Mouse (Mus musculus) liver, adult 2 months (tissue): ENCODE data around the gene Taar8c. TPM values are rescaled to one million over a fixed set of nuclear protein-coding genes. Genes with fewer than 3 reads are reported as not detected.
A peak's percentile ranks its signal among the peaks of the same experiment; 100 is the strongest.
"Not testable (repeated sequence)": the region's sequence is repeated elsewhere in the genome, so short reads cannot be mapped to it uniquely, and the experiment has no call there.

ENCODE experiments used
- DNase-seq: peaks from one replicate; pipeline ENCODE4 v3.0.0-alpha.2; 2011; ENCODE audit warnings: low read depth, low spot score; ENCODE audit errors: extremely low read depth
- H3K27ac ChIP-seq: fragments of 200-500 bp; replicated peaks from 2 replicates; pipeline ENCODE4 v1.5.1; 2012; ENCODE audit warnings: low read depth, mild to moderate bottlenecking, control low read depth, inconsistent platforms, low read length; ENCODE audit not compliant: insufficient read depth
- H3K27me3 ChIP-seq: fragments of 200-500 bp; 2 replicates; pipeline ENCODE4 v1.6.1; 2012; ENCODE audit warnings: mild to moderate bottlenecking, moderate library complexity, low read length, inconsistent platforms; ENCODE audit not compliant: control insufficient read depth, insufficient read depth
- H3K36me3 ChIP-seq: fragments of 200-500 bp; 2 replicates; pipeline ENCODE4 v1.6.1; 2012; ENCODE audit warnings: low read length, inconsistent platforms; ENCODE audit not compliant: control insufficient read depth, insufficient read depth
- H3K4me1 ChIP-seq: fragments of 200-500 bp; 2 replicates; pipeline ENCODE4 v1.6.1; 2011; ENCODE audit warnings: low read length; ENCODE audit not compliant: control insufficient read depth, insufficient read depth
- H3K4me3 ChIP-seq: fragments of 200-500 bp; 2 replicates; pipeline ENCODE4 v1.5.1; 2011; ENCODE audit warnings: low read depth, mild to moderate bottlenecking, control low read depth, low read length, moderate library complexity; ENCODE audit not compliant: insufficient read depth
- H3K79me2 ChIP-seq: fragments of 200-500 bp; 2 replicates; pipeline ENCODE4 v1.6.1; 2012; ENCODE audit warnings: inconsistent platforms, mild to moderate bottlenecking, low read length, moderate library complexity; ENCODE audit not compliant: control insufficient read depth, insufficient read depth
- H3K9ac ChIP-seq: fragments of 200-500 bp; 2 replicates; pipeline ENCODE4 v1.6.1; 2012; ENCODE audit warnings: low read depth, mild to moderate bottlenecking, control low read depth, inconsistent platforms, low read length
- CTCF ChIP-seq: fragments of 200-500 bp; IDR thresholded peaks from 2 replicates; pipeline ENCODE4 v1.5.1; 2011; ENCODE audit warnings: low read depth, low read length, control low read depth
- POLR2A ChIP-seq: fragments of 200-500 bp; IDR thresholded peaks from 2 replicates; pipeline ENCODE4 v1.6.1; 2011; ENCODE audit warnings: low read length, control low read depth; ENCODE audit not compliant: insufficient read depth; ENCODE audit errors: extremely low read depth
- WGBS: fragments of 180-500 bp; shearing (Covaris S2); methylation state at CpG from one replicate; pipeline ENCODE4 v1.1.7; 2018; 5-methylcytosine and 5-hydroxymethylcytosine counted together
- polyA plus RNA-seq: library from polyadenylated mRNA; depleted of rRNA; stranded (reverse); fragments of >200 nt; gene quantifications from 2 replicates; pipeline ENCODE4 v1.2.3, GENCODE M21; 2012; rRNA removed
- total RNA-seq: library from RNA; depleted of rRNA; stranded (reverse); fragments of >200 nt; gene quantifications from 2 replicates; pipeline ENCODE4 v1.2.3, GENCODE M21; 2014; rRNA removed

The Taar8c gene
- total and polyA plus RNA-seq, 2 experiments: not detected

GRCm38 (mm10) chr10:24085936-24086335 is 15.8 kb downstream of the Taar8c start:
- Histone ChIP-seq H3K9ac (no peak overlapping the region), H3K27ac (no peak overlapping the region), H3K36me3 (no peaks in the 10 kb centered on the region), H3K4me1 (peaks cover 8% of the 10 kb centered on the region; the same call in 1 of the 2 replicates), H3K4me3 (no peak overlapping the region), H3K27me3 (no peaks in the 10 kb centered on the region), H3K79me2 (no peaks in the 10 kb centered on the region)
- TF ChIP-seq CTCF: no peak
- no peak for TF ChIP-seq POLR2A
- DNase-seq: no peak
- WGBS: 82% methylated on average over 5 of the region's 5 CpGs

- DNase-seq: peak; percentile 55
- Histone ChIP-seq H3K27me3 (no peaks in the 10 kb centered on the region), H3K79me2 (no peaks in the 10 kb centered on the region), H3K27ac (no peak overlapping the region), H3K4me1 (no peaks in the 10 kb centered on the region), H3K36me3 (no peaks in the 10 kb centered on the region), H3K4me3 (no peak overlapping the region), H3K9ac (no peak overlapping the region)
- TF ChIP-seq POLR2A (no peak), CTCF (peak; percentile 57)
- WGBS: 35% methylated on average over 3 of the region's 3 CpGs
These were observed 21.5 kb downstream of the Taar8c start for GRCm38 (mm10) chr10:24080166-24080565.

GRCm38 (mm10) chr10:24076200-24076599 is 25.5 kb downstream of the Taar8c start, which contains the start of gene Taar8a:
Gene Taar8a (plus strand): TSS chr10:24076500.
- H3K79me2 ChIP-seq, H3K4me1 ChIP-seq, H3K9ac ChIP-seq, DNase-seq, H3K36me3 ChIP-seq, H3K4me3 ChIP-seq, H3K27ac ChIP-seq, H3K27me3 ChIP-seq: not testable (repeated sequence)
- WGBS: 89% methylated on average over 2 of the region's 4 CpGs

GRCm38 (mm10) chr10:24074751-24075150 is 27.0 kb downstream of the Taar8c start:
- WGBS: 5% methylated on average over 2 of the region's 2 CpGs
- not testable (repeated sequence) for H3K27ac ChIP-seq, H3K9ac ChIP-seq, H3K4me1 ChIP-seq, H3K36me3 ChIP-seq, H3K79me2 ChIP-seq, H3K27me3 ChIP-seq, H3K4me3 ChIP-seq
- DNase-seq: peak; percentile 94

- 80% methylated on average over 3 of the region's 3 CpGs for WGBS
These were observed 42.7 kb downstream of the Taar8c start for GRCm38 (mm10) chr10:24058986-24059385.

GRCm38 (mm10) chr10:24052039-24052438 is 49.7 kb downstream of the Taar8c start:
- no peak for DNase-seq
- no peak for TF ChIP-seq CTCF
- no peak for TF ChIP-seq POLR2A
- Histone ChIP-seq H3K4me3 (no peak overlapping the region), H3K27ac (no peak overlapping the region), H3K36me3 (no peaks in the 10 kb centered on the region), H3K27me3 (no peaks in the 10 kb centered on the region), H3K79me2 (no peaks in the 10 kb centered on the region), H3K4me1 (no peaks in the 10 kb centered on the region), H3K9ac (no peak overlapping the region)
- WGBS: 70% methylated on average over 5 of the region's 5 CpGs

More at GRCm38 (mm10) chr10:24058986-24059385, 42.7 kb downstream of the Taar8c start:
- no peak overlapping the region for H3K27ac ChIP-seq
- no peaks in the 10 kb centered on the region for H3K27me3 ChIP-seq
- TF ChIP-seq CTCF (no peak), POLR2A (no peak)
- no peak overlapping the region for H3K9ac ChIP-seq
- no peaks in the 10 kb centered on the region for H3K36me3 ChIP-seq
- DNase-seq: no peak
- H3K79me2 ChIP-seq: no peaks in the 10 kb centered on the region
- H3K4me1 ChIP-seq: no peaks in the 10 kb centered on the region
- no peak overlapping the region for H3K4me3 ChIP-seq

Other genes with a start within 250 kb of the Taar8c start
- gene Vnn1, start 207.2 kb downstream of the Taar8c start, total RNA-seq: 18.5 and 48.4 TPM in 2 replicates
- gene Vnn1, start 207.2 kb downstream of the Taar8c start, polyA plus RNA-seq: 34.7 and 40.5 TPM in 2 replicates
- not detected in 2 replicates for gene Taar1, start 181.6 kb downstream of the Taar8c start, total RNA-seq
- gene Taar1, start 181.6 kb downstream of the Taar8c start, polyA plus RNA-seq: not detected in 2 replicates
- gene Taar2, start 163.3 kb downstream of the Taar8c start, total RNA-seq: not detected in 2 replicates
- not detected in 2 replicates for gene Taar2, start 163.3 kb downstream of the Taar8c start, polyA plus RNA-seq
- gene Taar3, start 152.4 kb downstream of the Taar8c start, total RNA-seq: not detected in 2 replicates
- gene Taar3, start 152.4 kb downstream of the Taar8c start, polyA plus RNA-seq: not detected in 2 replicates
- gene Taar4, start 141.4 kb downstream of the Taar8c start, total RNA-seq: not detected in 2 replicates
- gene Taar4, start 141.4 kb downstream of the Taar8c start, polyA plus RNA-seq: not detected in 2 replicates
- not detected in 2 replicates for gene Taar5, start 131.2 kb downstream of the Taar8c start, total RNA-seq
- gene Taar5, start 131.2 kb downstream of the Taar8c start, polyA plus RNA-seq: not detected in 2 replicates
- gene Taar6, start 116.3 kb downstream of the Taar8c start, total RNA-seq: not detected in 2 replicates
- not detected in 2 replicates for gene Taar6, start 116.3 kb downstream of the Taar8c start, polyA plus RNA-seq
- not detected in 2 replicates for gene Taar7a, start 108.4 kb downstream of the Taar8c start, total RNA-seq
- gene Taar7a, start 108.4 kb downstream of the Taar8c start, polyA plus RNA-seq: not detected in 2 replicates
- gene Taar7b, start 102.0 kb downstream of the Taar8c start, total RNA-seq: not detected in 2 replicates
- not detected in 2 replicates for gene Taar7b, start 102.0 kb downstream of the Taar8c start, polyA plus RNA-seq
- gene Taar7d, start 74.7 kb downstream of the Taar8c start, total RNA-seq: not detected in 2 replicates
- not detected in 2 replicates for gene Taar7d, start 74.7 kb downstream of the Taar8c start, polyA plus RNA-seq
- not detected in 2 replicates for gene Taar7e, start 64.3 kb downstream of the Taar8c start, total RNA-seq
- gene Taar7e, start 64.3 kb downstream of the Taar8c start, polyA plus RNA-seq: not detected in 2 replicates
- not detected in 2 replicates for gene Taar7f, start 52.4 kb downstream of the Taar8c start, total RNA-seq
- gene Taar7f, start 52.4 kb downstream of the Taar8c start, polyA plus RNA-seq: not detected in 2 replicates
- gene Taar8a, start 25.4 kb downstream of the Taar8c start, total RNA-seq: not detected in 2 replicates
- gene Taar8a, start 25.4 kb downstream of the Taar8c start, polyA plus RNA-seq: not detected in 2 replicates
- not detected in 2 replicates for gene Taar8b, start 9.6 kb downstream of the Taar8c start, total RNA-seq
- gene Taar8b, start 9.6 kb downstream of the Taar8c start, polyA plus RNA-seq: not detected in 2 replicates
- not detected in 2 replicates for gene Taar9, start 7.6 kb upstream of the Taar8c start, total RNA-seq
- gene Taar9, start 7.6 kb upstream of the Taar8c start, polyA plus RNA-seq: not detected in 2 replicates
- gene Stx7, start 47.4 kb upstream of the Taar8c start, total RNA-seq: 13.1 and 16.9 TPM in 2 replicates
- 19.2 and 22.5 TPM in 2 replicates for gene Stx7, start 47.4 kb upstream of the Taar8c start, polyA plus RNA-seq
- not detected in 2 replicates for gene Moxd1, start 121.6 kb upstream of the Taar8c start, total RNA-seq
- gene Moxd1, start 121.6 kb upstream of the Taar8c start, polyA plus RNA-seq: not detected in 2 replicates